Mouse (Mus musculus) erythroblast, embryonic 14.5 days (primary cell): ENCODE data around the gene Foxg1.

ENCODE experiments used
- GATA1 ChIP-seq: IDR thresholded peaks from 2 replicates; pipeline ENCODE4 v1.6.1; 2012; ENCODE audit warnings: low read length, inconsistent platforms, mixed read lengths
- TAL1 ChIP-seq: IDR thresholded peaks from 3 replicates; pipeline ENCODE4 v1.6.1; 2012; ENCODE audit warnings: low read length, inconsistent platforms, mixed read lengths

DNA sequence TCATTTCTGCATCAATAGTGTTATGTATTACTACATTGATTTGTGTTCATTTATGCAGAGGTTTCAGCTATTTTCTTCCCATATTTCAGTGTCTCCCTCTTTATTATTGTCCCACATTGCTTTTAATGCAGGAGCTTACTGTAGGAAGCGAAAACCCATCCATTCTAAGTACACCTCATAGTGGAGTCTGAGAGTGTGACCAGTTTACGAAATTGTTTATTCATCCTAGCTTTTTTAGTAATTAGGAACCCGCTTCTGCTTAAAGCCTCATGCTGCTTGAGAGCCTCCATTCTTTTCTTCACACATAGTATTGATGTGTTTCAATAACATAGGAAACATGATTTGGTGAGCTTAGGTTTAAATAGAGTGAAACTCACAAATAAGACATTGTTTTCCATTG, 11.2 kb downstream of the Foxg1 start:
- no peak for TF ChIP-seq GATA1
- no peak for TF ChIP-seq TAL1
